8 mouse cellular contexts compared by ENCODE assay signal in genomic region chr5:151368395-151369190, GRCm38 (mm10). TPM values are rescaled to one million over a fixed set of nuclear protein-coding genes. Genes with fewer than 3 reads are reported as not detected.
DNase-seq lines count a peak whose midpoint lies in the region; ATAC-seq lines count a peak whose summit lies in the region.

No protein-coding gene starts in this region.

- peak overlapping the region; percentile 60 for H3K4me3 ChIP-seq in forebrain, embryonic 10.5 days
- H3K4me3 ChIP-seq in heart, embryonic 16.5 days (ENCODE audit: low read length) = peak overlapping the region; percentile 63
- peak overlapping the region; percentile 74 for H3K4me3 ChIP-seq in liver, embryonic 15.5 days (replicated peaks)
- peak overlapping the region; percentile 46 for H3K4me3 ChIP-seq in neural tube, embryonic 12.5 days

- H3K9ac ChIP-seq in heart, embryonic 16.5 days (ENCODE audit: low read length) = peak overlapping the region; percentile 91
- H3K9ac ChIP-seq in liver, embryonic 15.5 days = peak overlapping the region; percentile 81
- peak overlapping the region; percentile 70 for H3K9ac ChIP-seq in neural tube, embryonic 12.5 days

- H3K9me3 ChIP-seq in forebrain, embryonic 10.5 days = no peaks in the 10 kb centered on the region
- no peaks in the 10 kb centered on the region for H3K9me3 ChIP-seq in heart, embryonic 16.5 days (replicated peaks; ENCODE audit: control insufficient read depth, low read length)
- H3K9me3 ChIP-seq in liver, embryonic 15.5 days (replicated peaks) = no peaks in the 10 kb centered on the region
- H3K9me3 ChIP-seq in neural tube, embryonic 12.5 days = no peaks in the 10 kb centered on the region

- ATAC-seq in heart, embryonic 16.5 days (replicated peaks; ENCODE audit: extremely low read depth, insufficient read depth, low FRiP score) = peak; percentile 99
- peak; percentile 97 for ATAC-seq in liver, embryonic 15.5 days (ENCODE audit: insufficient read depth)
- peak; percentile 98 for ATAC-seq in neural tube, embryonic 12.5 days (ENCODE audit: low FRiP score, low read depth)

- no peaks in the 10 kb centered on the region for H3K36me3 ChIP-seq in forebrain, embryonic 10.5 days (replicated peaks)
- H3K36me3 ChIP-seq in heart, embryonic 16.5 days (ENCODE audit: control insufficient read depth, insufficient read depth) = no peaks in the 10 kb centered on the region
- no peaks in the 10 kb centered on the region for H3K36me3 ChIP-seq in liver, embryonic 15.5 days (replicated peaks)
- no peaks in the 10 kb centered on the region for H3K36me3 ChIP-seq in neural tube, embryonic 12.5 days

- peak; percentile 99 for DNase-seq in CD8-positive naive resting alpha-beta T cell, adult 2 months (ENCODE audit: low read depth in 2 of 2, low spot score in 2 of 2)
- DNase-seq in c-Kit-positive CD71-negative TER-119-negative erythroid progenitor cells, embryonic 14.5 days (ENCODE audit: low read depth) = peak; percentile 98
- DNase-seq in forebrain, embryonic 10.5 days (ENCODE audit: extremely low spot score, low spot score) = peak; percentile 99
- peak; percentile 100 for DNase-seq in kidney, postnatal 36 days
- peak; percentile 99 for DNase-seq in telencephalon, adult 2 months (ENCODE audit: low read depth, low spot score)

- WGBS in forebrain, embryonic 10.5 days = 1% methylated on average over 75 of the region's 75 CpGs
- WGBS in heart, embryonic 16.5 days = under 1% methylated on average over 75 of the region's 75 CpGs
- WGBS in liver, embryonic 15.5 days (ENCODE audit: insufficient replicate concordance) = under 1% methylated on average over 75 of the region's 75 CpGs
- WGBS in neural tube, embryonic 12.5 days = 1% methylated on average over 75 of the region's 75 CpGs

- H3K27ac ChIP-seq in forebrain, embryonic 10.5 days = peak overlapping the region; percentile 96
- H3K27ac ChIP-seq in heart, embryonic 16.5 days (ENCODE audit: low read length) = peak overlapping the region; percentile 99
- peak overlapping the region; percentile 97 for H3K27ac ChIP-seq in liver, embryonic 15.5 days (replicated peaks)
- H3K27ac ChIP-seq in neural tube, embryonic 12.5 days = peak overlapping the region; percentile 87

- H3K27me3 ChIP-seq in forebrain, embryonic 10.5 days (ENCODE audit: poor library complexity, severe bottlenecking) = no peaks in the 10 kb centered on the region
- H3K27me3 ChIP-seq in heart, embryonic 16.5 days (ENCODE audit: control insufficient read depth, insufficient read depth, low read length) = no peaks in the 10 kb centered on the region
- H3K27me3 ChIP-seq in liver, embryonic 15.5 days = no peaks in the 10 kb centered on the region
- H3K27me3 ChIP-seq in neural tube, embryonic 12.5 days (replicated peaks) = no peaks in the 10 kb centered on the region

- H3K4me2 ChIP-seq in heart, embryonic 16.5 days (ENCODE audit: low read depth, low read length) = peak overlapping the region; percentile 87
- H3K4me2 ChIP-seq in liver, embryonic 15.5 days = peak overlapping the region; percentile 90
- H3K4me2 ChIP-seq in neural tube, embryonic 12.5 days (replicated peaks) = peak overlapping the region; percentile 66

- peaks cover 20% of the 10 kb centered on the region for H3K4me1 ChIP-seq in forebrain, embryonic 10.5 days
- peaks cover 9% of the 10 kb centered on the region for H3K4me1 ChIP-seq in heart, embryonic 16.5 days (ENCODE audit: control insufficient read depth, insufficient read depth, low read length)
- peaks cover 21% of the 10 kb centered on the region for H3K4me1 ChIP-seq in liver, embryonic 15.5 days (replicated peaks)
- H3K4me1 ChIP-seq in neural tube, embryonic 12.5 days = peaks cover 5% of the 10 kb centered on the region; the same call in 1 of the 2 replicates

RNA-seq across cellular contexts. Expression of gene Gm42906, which starts 59.4 kb away (rescaled TPM):
- not detected in 2 replicates for polyA plus RNA-seq in forebrain, embryonic 10.5 days (2016; fragmentation: Nextera tagmentation; extraction: Ambion mirVana)
- polyA plus RNA-seq in heart, embryonic 16.5 days (2015; fragmentation: Nextera tagmentation; extraction: Ambion mirVana) = not detected in 2 replicates
- not detected in 2 replicates for polyA plus RNA-seq in liver, embryonic 15.5 days (2015; fragmentation: Nextera tagmentation; extraction: Ambion mirVana)
- not detected in 2 replicates for polyA plus RNA-seq in neural tube, embryonic 12.5 days (2016; fragmentation: Nextera tagmentation; extraction: Ambion mirVana)

Comparison
In these comparisons a context has a peak if more than half of its experiments do, and no peak if none do; other contexts are left out.
1. Peak in every context shown above with its lines: DNase-seq, ATAC-seq, H3K4me3 ChIP-seq and H3K27ac ChIP-seq.